Mouse (Mus musculus) Muller cell, postnatal 12 days (primary cell): ENCODE measurements at regions not wholly inside any gene's neighbourhood (a gene's known extent, or its start where the extent isn't known, plus 50 kb on each side); places are given as distances from the start of the nearest gene placed in this dataset.

Experiments used
- DNase-seq: peaks from one replicate; pipeline ENCODE4 v3.0.0-alpha.2; 2015; ENCODE audit errors: inconsistent ontology term

DNA sequence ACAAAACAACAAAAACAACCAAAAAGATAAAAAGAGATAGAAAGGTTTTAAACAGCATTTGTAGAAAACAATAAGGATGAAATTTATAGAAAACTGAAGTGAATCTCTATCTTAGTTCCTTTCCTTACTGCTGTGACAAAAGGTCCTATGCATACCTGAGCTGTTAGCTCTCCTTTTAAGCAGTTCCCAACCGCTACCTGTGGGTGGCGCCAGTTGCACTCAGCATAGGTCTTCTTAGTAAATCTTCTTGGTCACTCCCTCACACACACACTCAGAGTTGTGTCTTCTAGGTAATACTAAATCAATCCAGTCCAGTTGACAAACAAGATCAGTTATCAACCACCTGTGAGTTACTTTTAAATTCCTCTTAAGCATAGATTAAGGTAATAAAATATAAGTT lies 355.5 kb upstream of the Prkcq start:
- no peak for DNase-seq

DNA sequence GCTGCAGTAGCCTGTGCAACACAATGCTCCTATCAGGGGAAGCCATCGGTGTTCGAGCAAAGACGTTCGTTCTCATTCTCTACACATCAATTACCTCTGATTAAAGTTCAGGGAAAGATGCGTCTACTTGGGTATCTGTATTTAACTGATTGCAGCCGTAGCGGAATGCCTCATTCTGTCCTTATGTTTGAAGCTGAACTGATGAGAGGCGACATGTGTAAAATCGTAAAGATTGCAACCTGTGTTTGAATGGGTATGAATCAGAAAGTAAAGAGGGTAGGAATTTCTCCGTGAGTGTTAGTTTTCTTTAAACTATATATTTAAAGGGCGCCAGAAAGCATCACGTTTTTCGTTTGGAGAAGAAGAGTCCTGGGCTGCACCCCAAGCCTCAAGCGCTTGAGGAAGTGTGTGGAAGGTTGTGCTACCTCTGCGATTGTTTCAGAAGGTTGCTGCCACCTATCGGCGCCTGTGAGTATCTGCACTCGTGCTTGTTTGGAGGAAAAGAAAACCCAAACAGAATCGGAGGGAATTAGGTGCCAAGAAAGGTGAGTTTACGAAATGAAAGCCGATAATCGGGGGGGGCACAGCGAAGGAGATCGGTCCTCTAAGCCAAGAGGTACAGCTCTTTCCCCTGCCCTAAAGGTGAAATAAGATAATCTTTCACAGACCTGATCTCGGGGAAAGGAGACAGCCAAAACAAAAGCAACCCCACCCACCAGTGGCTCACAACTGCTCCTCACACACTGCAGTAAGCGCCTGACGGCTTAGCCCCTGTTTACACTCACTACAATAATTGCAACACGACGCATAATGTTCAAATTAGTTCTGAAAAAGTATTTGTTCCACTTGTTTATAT lies 346.4 kb upstream of the Prkcq start:
- peak; percentile 57 for DNase-seq

DNA sequence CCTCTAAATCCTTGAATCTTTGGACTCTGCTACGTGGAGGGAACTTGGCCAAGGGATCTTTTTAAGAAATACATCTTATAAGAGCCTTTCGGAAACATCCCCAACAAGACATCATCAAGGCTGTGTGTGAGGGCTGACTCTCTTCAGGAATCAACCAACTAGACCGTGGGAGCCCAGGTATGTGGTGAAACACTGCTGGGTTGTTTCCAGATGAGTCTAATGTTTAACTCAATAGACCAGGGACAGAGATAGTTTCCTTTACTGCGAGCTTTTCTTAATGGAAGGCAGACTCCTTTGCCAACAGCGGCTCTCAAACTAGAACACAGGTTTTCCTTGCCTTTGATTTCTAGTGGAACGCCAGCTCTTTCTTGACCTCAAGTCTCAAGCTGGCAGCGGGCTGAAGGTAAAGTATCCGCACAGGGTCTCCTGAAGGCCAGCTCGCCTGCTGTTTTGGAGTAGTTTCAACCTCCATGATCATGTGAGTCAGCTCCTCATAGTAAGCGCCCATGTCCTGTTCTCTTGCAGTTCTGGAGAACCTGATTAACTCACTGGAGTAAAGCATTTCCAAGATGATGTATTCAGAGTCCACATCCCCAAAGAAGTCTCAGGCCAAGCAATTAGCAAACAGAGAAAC lies 345.7 kb upstream of the Prkcq start:
- no peak for DNase-seq

DNA sequence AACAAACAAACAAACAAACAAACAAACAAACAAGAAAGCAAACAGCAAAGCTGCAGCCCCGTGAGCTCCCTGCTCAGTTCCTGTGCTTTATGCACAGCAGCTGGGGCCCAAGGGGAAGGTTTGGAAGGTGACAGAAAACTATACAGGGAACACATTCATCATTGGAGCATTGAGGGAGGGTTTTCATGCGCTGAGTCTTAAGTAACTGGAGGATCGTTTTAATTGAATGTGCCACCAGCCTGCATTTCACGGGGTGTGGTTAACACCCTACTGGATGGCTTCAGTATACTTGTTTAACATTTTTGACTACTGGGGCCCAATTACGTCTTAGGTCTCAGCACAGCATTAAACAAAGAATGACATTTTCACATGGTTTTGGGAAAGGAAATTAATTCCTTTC lies 331.9 kb upstream of the Prkcq start:
- peak; percentile 48 for DNase-seq

DNA sequence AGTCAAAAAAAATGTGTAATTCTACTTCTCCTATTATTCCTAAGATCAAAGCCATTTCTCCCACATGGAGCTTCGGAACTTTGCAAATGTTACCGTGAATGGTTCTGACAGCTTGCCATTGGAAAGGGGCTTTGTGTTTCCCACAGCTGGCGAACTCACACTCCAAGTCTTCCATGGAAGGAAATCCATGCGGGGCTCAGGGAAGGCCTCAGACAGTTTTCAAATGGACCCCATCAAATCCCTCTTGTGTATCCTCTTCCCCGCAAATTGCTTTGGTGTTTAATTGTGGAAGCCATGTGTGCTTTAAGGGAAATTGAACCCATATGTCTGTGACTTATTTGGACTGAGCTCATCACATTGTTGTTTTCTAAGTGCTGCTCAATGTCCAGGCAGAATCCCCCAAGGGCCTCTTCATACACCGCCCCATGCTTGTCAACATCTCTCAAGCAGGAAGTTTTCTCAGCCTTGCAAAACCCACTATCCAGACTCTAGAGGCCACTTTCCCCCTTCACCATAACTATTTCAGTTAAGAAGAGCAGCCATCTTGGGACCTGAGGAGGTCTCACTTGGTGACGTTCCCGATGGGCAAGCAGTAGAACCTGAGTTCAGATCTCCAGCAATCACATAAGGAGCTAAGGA lies 310.1 kb upstream of the Prkcq start:
- DNase-seq = no peak

DNA sequence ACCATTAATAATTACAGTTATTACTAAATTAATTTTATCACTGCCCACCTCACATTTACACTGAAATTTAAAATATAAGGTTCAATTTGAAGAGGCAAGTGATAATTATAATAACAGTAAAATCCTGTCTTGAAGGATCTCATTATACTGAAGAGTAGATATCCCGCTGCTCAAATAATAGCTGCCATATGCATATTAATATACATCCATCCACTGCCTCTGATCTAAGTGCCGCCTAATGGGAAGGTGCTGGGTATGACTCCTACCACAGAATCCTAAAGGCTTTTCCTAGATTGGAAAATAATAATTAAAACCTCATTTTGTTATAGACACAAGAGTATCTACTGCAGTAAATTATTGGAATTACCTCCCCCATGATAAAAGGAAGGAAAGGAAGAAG lies 307.5 kb upstream of the Prkcq start:
- no peak for DNase-seq

DNA sequence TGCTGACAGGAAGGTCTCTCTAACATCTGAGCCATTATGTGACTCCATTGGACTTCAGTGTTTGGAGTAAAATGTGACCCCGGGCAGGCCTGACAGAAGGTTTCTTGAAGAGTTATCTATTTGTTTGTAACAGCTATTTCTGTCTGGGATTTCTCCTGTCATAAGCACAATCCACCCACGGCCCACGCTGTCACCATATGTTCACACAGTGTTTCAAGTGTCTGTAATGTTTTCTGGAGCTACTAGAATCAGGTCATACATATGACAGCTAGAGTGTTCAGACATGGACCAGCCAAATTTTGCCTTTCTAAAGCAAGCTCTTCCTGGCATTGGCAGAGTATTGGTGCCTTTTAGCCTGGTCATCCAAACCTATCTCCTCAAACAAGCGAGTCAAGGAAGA lies 297.6 kb upstream of the Prkcq start:
- DNase-seq = no peak

DNA sequence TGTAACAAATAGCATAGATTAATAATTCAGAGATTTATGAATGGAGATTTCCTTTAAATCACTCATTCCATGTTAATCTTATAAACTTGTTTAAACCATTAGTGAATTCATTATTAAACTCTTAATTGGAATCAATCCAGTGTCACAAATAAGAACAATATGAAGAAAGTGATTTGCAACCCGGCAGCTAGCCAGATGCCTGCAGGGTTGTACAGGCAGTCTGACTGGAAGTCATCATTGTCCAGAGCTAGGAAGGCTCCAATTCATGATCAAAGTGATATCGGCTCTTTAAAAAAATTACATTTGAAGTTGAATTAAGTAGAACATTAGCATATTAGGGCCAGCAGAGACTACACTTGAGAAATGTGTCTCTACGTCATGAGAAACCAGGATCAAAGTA lies 270.0 kb upstream of the Prkcq start:
- DNase-seq = peak; percentile 19

DNA sequence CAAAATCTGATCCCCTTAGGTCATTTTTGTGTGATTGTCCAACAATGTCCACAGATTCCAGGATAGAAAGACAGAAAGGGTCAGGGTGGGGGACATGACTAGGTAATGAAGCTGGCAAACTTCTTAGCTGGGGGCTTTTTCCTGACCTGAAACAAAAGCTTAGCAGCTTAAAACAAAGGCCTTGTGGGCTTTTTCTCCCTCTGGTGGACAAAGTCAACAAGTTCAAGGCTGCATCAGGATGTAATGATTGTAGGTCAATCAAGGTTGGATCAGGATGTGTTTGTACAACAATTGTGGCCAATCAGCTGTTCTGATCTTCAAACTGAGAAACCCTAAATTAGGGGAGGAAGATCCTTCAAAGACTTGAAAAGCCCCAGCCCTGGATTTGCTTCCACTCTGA lies 252.0 kb upstream of the Prkcq start:
- peak; percentile 10 for DNase-seq

DNA sequence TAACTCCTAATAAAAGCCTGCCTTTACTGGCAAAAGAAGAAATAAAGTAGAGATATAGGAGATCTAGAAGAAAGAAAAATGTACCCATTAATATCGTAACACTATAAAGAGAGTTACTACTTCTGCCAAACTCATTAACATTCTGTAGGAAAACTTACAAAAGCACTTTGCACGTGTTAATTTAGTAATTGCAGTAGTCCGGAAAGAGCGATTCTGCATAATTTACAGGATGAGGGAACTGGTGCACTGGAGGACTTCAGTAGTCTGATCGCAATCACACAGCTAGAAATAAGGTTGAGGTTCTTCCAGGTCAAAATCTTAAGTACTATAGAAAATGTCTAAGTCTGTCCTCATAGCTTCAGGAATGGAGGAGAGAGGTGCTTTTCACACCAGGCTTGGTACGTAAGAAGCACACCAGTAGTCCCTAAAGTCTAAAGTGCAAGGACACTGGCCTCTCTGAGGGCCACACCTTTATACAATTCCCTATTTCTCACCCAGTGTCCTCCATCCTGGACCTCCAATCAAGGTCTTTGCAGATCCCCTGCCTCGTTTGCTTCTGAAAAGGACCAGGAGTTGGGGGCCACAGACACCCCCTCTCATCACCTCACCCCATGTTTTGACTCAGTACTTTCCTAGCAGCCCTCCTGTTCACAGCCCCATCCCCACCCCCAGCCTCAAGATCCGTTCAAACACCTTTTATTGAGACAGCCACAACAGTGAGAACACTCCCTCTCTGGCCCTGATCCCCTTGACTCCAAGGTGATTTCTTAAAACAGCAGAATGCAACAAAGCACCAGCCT lies 251.0 kb upstream of the Prkcq start:
- DNase-seq = no peak

DNA sequence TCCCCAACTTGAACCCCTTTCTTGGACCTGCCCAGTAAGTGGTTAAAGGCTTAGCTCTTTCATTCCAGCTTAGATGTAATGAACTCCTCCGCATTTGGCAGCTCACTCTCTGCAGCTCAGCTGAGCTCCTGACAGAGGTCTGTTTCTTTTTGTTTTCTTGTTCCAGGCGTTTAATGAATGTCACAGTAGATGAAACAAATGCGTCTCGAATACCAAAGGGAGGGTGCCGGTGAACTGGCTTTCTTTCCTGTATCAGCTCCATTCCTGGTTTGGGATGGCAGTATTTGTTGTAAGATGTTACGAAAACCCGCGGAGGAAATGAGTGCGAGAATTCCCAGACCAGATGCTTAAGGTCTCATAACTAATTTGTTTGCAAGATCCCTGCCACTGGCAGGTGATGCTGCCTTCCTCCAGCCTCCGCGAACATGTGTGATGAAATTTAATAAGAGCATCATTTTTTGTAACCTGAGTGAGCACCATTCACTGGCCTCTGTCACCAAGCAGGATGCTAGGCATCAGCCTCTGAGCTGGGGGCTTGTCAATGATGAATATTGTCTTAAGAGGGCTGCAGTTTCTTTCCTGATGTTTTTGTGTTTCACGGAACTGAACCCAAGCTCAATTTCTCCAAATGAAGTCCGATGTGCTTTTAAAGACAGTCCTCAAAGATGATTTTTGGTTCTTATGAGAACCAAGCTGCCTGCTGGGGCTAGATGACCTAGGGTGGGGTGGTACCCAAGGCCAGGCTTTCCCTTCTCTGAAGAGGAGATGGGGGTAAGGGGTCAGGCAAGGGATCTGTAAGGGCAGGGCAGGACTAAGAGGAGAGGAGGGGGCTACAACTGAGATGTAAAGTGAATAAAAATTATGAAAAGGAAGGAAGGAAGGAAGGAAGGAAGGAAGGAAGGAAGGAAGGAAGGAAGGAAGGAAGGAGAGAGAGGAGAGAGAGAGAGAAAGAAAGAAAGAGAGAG lies 250.1 kb upstream of the Prkcq start:
- peak; percentile 57 for DNase-seq

DNA sequence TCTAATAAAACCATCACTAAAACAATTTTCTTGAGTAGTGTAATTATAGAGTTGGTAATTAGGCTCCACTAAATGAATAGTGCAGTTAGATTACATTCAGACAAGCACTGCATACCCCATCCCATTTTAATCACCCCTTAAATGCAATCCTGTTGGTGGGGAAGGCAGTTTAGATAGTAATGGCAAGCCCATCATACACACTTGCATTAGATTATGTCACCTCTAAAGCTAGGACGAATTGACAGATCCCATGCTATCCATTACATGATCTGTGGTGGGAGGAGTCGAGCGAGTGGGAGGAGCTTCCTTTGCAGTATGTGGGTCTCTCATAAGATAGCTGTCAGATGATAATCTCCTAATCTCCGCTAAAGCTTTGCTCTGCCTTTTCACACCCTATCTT lies 247.9 kb upstream of the Prkcq start:
- no peak for DNase-seq

DNA sequence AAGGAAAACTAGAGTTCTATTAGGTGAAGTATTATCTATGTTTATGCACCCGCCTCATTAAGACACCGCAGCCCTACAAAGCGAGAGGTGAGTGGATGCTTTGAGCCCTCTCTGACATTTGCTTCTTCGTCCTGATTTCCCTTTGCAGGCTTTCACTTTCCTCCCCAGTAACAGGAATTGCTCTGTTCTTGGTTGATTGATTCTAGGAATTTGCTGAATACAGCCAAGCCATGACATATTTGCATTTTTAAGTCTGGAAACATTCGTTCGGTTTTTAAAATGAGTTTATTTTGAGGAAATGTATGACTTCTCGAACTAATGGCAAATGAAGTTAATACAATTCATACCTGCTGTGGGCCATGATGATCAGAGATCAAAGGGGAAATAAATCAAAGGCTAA lies 246.5 kb upstream of the Prkcq start:
- peak; percentile 60 for DNase-seq

DNA sequence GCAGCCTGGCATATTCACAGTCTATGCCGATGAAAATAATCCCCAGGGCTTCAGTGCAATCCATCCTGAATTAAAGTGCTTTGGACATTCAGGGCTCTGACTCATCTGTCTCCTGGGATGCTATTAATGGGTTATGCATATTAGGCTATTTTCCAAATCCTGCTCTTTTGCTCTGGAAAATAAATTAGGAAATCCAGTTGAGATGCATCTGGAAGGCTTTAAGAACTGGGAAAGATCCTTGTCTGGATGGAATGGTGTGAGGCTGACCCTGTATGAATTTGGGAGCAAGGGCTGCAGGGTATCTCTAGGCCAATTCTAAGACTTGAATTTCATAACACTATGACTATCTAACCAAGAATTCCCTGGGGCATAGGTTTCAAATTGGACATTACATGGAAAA lies 234.5 kb upstream of the Prkcq start:
- DNase-seq = peak; percentile 88

DNA sequence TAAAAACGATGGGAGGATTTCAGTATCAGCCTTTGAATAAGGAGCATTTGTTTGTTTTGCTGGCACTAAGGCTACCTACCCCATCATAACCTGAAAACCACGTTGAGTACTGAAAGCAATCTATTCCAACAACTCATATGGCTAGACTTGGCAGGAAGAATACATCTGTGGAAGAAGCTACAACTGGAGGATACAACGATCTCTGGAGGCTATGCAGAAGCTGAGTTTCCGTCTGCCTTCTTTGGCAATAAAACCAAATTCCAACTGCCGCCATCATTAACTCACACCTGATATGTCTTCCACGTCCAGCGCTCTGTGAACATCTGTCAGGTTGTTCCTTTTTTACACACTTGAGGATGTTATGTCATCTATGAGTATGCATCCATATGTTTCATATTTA lies 206.7 kb upstream of the Prkcq start:
- no peak for DNase-seq

DNA sequence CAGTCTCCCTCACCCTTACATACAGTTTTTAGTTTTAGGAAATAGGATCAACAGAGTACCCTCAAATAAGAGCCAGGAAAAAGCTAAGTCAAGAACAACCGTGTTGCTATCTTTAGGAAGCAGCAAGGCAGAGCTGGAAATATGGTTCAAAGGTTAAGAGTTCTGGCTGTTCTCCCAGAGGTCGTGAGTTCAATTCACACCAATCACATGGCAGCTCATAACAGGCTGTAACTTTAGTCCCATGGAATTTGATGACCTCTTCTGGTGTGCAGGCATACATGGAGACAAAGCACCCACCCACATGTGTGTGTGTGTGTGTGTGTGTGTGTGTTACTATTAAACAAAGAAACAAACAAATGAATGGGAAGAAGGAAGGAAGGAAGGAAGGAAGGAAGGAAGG lies 205.0 kb upstream of the Prkcq start:
- DNase-seq = no peak

DNA sequence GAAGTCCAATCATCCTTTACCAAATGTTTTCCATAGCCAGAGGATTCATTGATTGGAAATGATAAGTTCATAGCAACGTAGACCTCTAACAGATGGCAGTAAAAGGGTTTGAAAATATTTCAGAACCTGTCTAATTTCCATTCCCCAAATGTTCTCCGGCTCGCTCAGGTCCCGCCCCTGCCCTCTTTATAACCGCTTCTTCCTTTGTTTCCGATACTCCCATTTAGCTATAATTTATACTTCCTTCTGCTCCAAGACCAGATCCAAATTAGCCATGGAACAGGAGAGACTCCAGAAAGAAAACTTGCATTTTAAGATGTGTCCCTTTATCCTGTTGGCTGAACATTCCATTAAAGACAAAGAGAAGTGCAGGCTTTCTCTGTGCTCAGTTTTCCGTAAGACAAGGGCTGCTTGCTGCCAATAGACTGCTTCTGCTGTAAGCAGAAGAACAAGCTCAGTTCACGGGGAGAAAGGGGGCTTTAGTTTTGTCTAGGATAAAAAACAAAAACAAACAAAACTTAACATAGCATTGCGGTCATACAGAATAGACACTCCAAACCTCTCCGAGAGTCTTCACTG lies 202.7 kb upstream of the Prkcq start:
- peak; percentile 39 for DNase-seq

DNA sequence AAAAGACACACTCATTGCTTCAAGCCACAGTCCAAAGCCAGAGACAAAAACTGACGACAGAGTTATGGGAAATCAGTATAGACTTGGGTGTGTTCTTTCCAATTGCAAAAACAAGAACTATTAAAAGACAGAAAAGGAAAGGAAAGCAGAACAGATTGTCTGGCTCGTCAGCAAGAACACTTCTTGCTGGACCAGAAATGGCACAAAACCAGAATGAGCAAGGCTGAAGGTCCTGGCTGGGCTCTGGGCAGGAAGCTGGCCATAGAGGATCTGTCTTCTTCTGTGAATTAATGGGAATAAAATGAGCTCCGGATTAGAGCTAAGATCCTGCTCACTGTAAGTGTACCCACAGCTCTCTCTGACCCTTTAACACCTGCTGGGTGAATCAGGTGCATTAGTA lies 199.9 kb upstream of the Prkcq start:
- no peak for DNase-seq

DNA sequence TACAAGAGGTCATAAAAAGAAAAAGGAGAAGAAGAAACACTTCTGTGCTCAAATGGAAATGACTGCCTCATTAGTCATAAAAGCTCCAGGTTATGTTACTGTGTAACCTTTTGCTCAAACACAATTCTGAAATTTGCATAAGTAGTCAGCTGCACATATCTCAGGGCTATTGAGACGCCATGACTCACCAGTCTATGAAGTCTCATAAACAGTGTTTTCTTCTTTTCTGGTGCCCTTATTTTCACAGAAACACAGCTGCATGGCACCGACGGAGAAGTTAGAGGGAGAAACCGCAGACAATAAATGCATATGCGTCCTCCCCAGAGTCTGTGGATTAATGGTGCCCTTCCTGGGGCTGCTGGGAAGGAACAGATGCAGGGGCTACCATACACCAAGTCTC lies 193.1 kb upstream of the Prkcq start:
- no peak for DNase-seq

DNA sequence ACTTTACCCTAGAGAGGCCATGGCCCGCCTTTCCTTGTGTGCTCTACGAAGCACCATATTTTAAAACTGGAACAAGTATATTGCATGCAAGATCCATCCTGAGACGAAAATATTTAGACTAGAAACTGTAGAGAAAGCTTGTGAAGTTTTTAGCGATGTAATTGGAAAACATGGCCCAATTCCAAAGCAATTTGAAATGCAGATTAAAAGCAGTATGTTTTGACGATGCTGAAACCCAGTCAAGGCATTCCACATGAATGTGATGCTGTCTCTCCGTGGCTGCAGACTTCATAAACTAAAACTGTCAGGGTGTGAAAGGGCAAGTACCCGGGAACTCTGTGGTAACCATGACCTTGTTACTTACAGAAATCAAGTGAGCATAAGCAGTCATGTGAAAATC lies 185.8 kb upstream of the Prkcq start:
- no peak for DNase-seq
